Mouse (Mus musculus): ENCODE measurements around the gene Slc35f4.

- no peak for TF ChIP-seq POLR2A (IDR thresholded peaks at IDR 0.05; ENCODE audit: extremely low read depth, insufficient read depth, low read length)
- no peak for TF ChIP-seq CTCF (IDR thresholded peaks at IDR 0.05; ENCODE audit: extremely low read depth, insufficient read depth, low read length)
Measured at GRCm38 (mm10) chr14:49460799-49461198, 65.0 kb downstream of the Slc35f4 start.

Data from cortical plate, adult 2 months (tissue).